Mouse (Mus musculus) lung, postnatal 25 days (tissue): ENCODE measurements around the gene Dab2ip.

ENCODE experiments used
- DNase-seq: peaks from one replicate; pipeline ENCODE4 v3.0.0; 2022; ENCODE audit warnings: low spot score

Dab2ip gene

GRCm38 (mm10) chr2:35622261-35623103, 64.4 kb downstream of the Dab2ip start:
- no peak for DNase-seq

- no peak for DNase-seq
Measured at GRCm38 (mm10) chr2:35623104-35623377, 65.0 kb downstream of the Dab2ip start.

GRCm38 (mm10) chr2:35623431-35624148, 65.5 kb downstream of the Dab2ip start:
- peak; percentile 38 for DNase-seq

GRCm38 (mm10) chr2:35624380-35625006, 66.4 kb downstream of the Dab2ip start:
- DNase-seq, result no peak

GRCm38 (mm10) chr2:35625007-35625380, 66.9 kb downstream of the Dab2ip start:
- DNase-seq, result no peak

GRCm38 (mm10) chr2:35625526-35625925, 67.5 kb downstream of the Dab2ip start:
- no peak for DNase-seq

- DNase-seq, result no peak
Measured at GRCm38 (mm10) chr2:35626181-35626727, 68.2 kb downstream of the Dab2ip start.

- DNase-seq, result no peak
Measured at GRCm38 (mm10) chr2:35627298-35627898, 69.3 kb downstream of the Dab2ip start.

GRCm38 (mm10) chr2:35628052-35628451, 70.0 kb downstream of the Dab2ip start:
- no peak for DNase-seq

GRCm38 (mm10) chr2:35628656-35629055, 70.6 kb downstream of the Dab2ip start:
- DNase-seq, result no peak

- no peak for DNase-seq
Measured at GRCm38 (mm10) chr2:35629126-35629525, 71.1 kb downstream of the Dab2ip start.

GRCm38 (mm10) chr2:35633392-35633791, 75.3 kb downstream of the Dab2ip start:
- DNase-seq, result no peak

- DNase-seq, result no peak
Measured at GRCm38 (mm10) chr2:35634963-35635362, 76.9 kb downstream of the Dab2ip start.

- DNase-seq, result no peak
Measured at GRCm38 (mm10) chr2:35635541-35635940, 77.5 kb downstream of the Dab2ip start.

- DNase-seq, result no peak
Measured at GRCm38 (mm10) chr2:35637880-35638535, 79.9 kb downstream of the Dab2ip start.

GRCm38 (mm10) chr2:35639799-35640198, 81.7 kb downstream of the Dab2ip start:
- no peak for DNase-seq

- peak; percentile 62 for DNase-seq
Measured at GRCm38 (mm10) chr2:35640576-35640975, 82.5 kb downstream of the Dab2ip start.

- DNase-seq, result no peak
Measured at GRCm38 (mm10) chr2:35642224-35642623, 84.2 kb downstream of the Dab2ip start.

GRCm38 (mm10) chr2:35646553-35646952, 88.5 kb downstream of the Dab2ip start:
- DNase-seq, result peak; percentile 64

- peak; percentile 87 for DNase-seq
Measured at GRCm38 (mm10) chr2:35649708-35650107, 91.6 kb downstream of the Dab2ip start.

GRCm38 (mm10) chr2:35651297-35651731, 93.2 kb downstream of the Dab2ip start:
- no peak for DNase-seq

- no peak for DNase-seq
Measured at GRCm38 (mm10) chr2:35652984-35653383, 94.9 kb downstream of the Dab2ip start.
